Mouse (Mus musculus): ENCODE results near the gene a.
"Not testable (repeated sequence)": the region's sequence is repeated elsewhere in the genome, so short reads cannot be mapped to it uniquely, and the experiment has no call there.

Gene a

GRCm38 (mm10) chr2:154836537-154836936 is 45.3 kb downstream of the a start:
- no peak for DNase-seq (ENCODE audit: low spot score in 2 of 2)

GRCm38 (mm10) chr2:154848086-154848485 is 56.9 kb downstream of the a start:
- DNase-seq (ENCODE audit: low spot score in 2 of 2): no peak

- DNase-seq (ENCODE audit: low spot score in 2 of 2): peak in 1 of 2 experiments; percentile 54
These were observed 64.2 kb downstream of the a start for GRCm38 (mm10) chr2:154855383-154855782.

GRCm38 (mm10) chr2:154863672-154864071 is 72.5 kb downstream of the a start:
- DNase-seq (ENCODE audit: low spot score in 2 of 2): no peak

- no peak for DNase-seq (ENCODE audit: low spot score in 2 of 2)
These were observed 74.5 kb downstream of the a start for GRCm38 (mm10) chr2:154865696-154866095.

GRCm38 (mm10) chr2:154868106-154868505 is 76.9 kb downstream of the a start:
- DNase-seq (ENCODE audit: low spot score in 2 of 2): no peak

GRCm38 (mm10) chr2:154869954-154870641 is 78.9 kb downstream of the a start:
- DNase-seq (ENCODE audit: low spot score in 2 of 2): no peak

GRCm38 (mm10) chr2:154876621-154877020 is 85.4 kb downstream of the a start:
- DNase-seq (ENCODE audit: low spot score in 2 of 2): no peak

GRCm38 (mm10) chr2:154891585-154891984 is 100.4 kb downstream of the a start:
- DNase-seq (ENCODE audit: low spot score in 2 of 2): no peak

GRCm38 (mm10) chr2:154892201-154893044 is 101.2 kb downstream of the a start, which contains the start of gene Eif2s2:
Eif2s2 (minus strand) TSS chr2:154892935.
- peak; percentile 93 to 94 for DNase-seq (ENCODE audit: low spot score in 2 of 2)

- DNase-seq (ENCODE audit: low spot score in 2 of 2): no peak
These were observed 101.8 kb downstream of the a start for GRCm38 (mm10) chr2:154893045-154893385.

- no peak for DNase-seq (ENCODE audit: low spot score in 2 of 2)
These were observed 102.3 kb downstream of the a start for GRCm38 (mm10) chr2:154893548-154893947.

GRCm38 (mm10) chr2:154899004-154899403 is 107.8 kb downstream of the a start:
- not testable (repeated sequence) for DNase-seq (ENCODE audit: low spot score in 2 of 2)

- not testable (repeated sequence) for DNase-seq (ENCODE audit: low spot score in 2 of 2)
These were observed 108.2 kb downstream of the a start for GRCm38 (mm10) chr2:154899412-154899811.

GRCm38 (mm10) chr2:154902111-154902510 is 110.9 kb downstream of the a start:
- DNase-seq (ENCODE audit: low spot score in 2 of 2): no peak

GRCm38 (mm10) chr2:154905796-154906195 is 114.6 kb downstream of the a start:
- no peak for DNase-seq (ENCODE audit: low spot score in 2 of 2)

- DNase-seq (ENCODE audit: low spot score in 2 of 2): not testable (repeated sequence)
These were observed 117.0 kb downstream of the a start for GRCm38 (mm10) chr2:154908223-154908622.

GRCm38 (mm10) chr2:154909789-154910188 is 118.6 kb downstream of the a start:
- DNase-seq (ENCODE audit: low spot score in 2 of 2): no peak

GRCm38 (mm10) chr2:154915922-154916541 is 124.8 kb downstream of the a start:
- no peak for DNase-seq (ENCODE audit: low spot score in 2 of 2)

GRCm38 (mm10) chr2:154916547-154916946 is 125.3 kb downstream of the a start:
- peak in 1 of 2 experiments; percentile 30 for DNase-seq (ENCODE audit: low spot score in 2 of 2)

- no peak for DNase-seq (ENCODE audit: low spot score in 2 of 2)
These were observed 126.9 kb downstream of the a start for GRCm38 (mm10) chr2:154917866-154918641.

- no peak for DNase-seq (ENCODE audit: low spot score in 2 of 2)
These were observed 129.7 kb downstream of the a start for GRCm38 (mm10) chr2:154920896-154921295.

Measured in thymus, postnatal 10 days (tissue).